Mouse (Mus musculus): Measurements from ENCODE around the gene Vwc2.

GRCm38 (mm10) chr11:11098282-11098681, 15.7 kb upstream of the Vwc2 start:
- TF ChIP-seq CTCF (IDR thresholded peaks at IDR 0.05; ENCODE audit: control insufficient read depth, insufficient read depth, insufficient read length) (no peak), CEBPB (IDR thresholded peaks at IDR 0.05; ENCODE audit: low read depth) (no peak), FOSL1 (IDR thresholded peaks at IDR 0.05; ENCODE audit: insufficient read depth, low read length, poor library complexity, severe bottlenecking) (no peak), MAX (IDR thresholded peaks at IDR 0.05) (no peak)

Measured in C2C12 (cell line).